Mouse (Mus musculus) retina, adult 2 months (tissue): ENCODE data around the gene Pphln1.
A peak's percentile ranks its signal among the peaks of the same experiment; 100 is the strongest.

ENCODE experiments used
- DNase-seq: peaks from one replicate; pipeline ENCODE4 v3.0.0-alpha.2; 2012; ENCODE audit warnings: low read depth, low spot score

Pphln1 gene

DNA sequence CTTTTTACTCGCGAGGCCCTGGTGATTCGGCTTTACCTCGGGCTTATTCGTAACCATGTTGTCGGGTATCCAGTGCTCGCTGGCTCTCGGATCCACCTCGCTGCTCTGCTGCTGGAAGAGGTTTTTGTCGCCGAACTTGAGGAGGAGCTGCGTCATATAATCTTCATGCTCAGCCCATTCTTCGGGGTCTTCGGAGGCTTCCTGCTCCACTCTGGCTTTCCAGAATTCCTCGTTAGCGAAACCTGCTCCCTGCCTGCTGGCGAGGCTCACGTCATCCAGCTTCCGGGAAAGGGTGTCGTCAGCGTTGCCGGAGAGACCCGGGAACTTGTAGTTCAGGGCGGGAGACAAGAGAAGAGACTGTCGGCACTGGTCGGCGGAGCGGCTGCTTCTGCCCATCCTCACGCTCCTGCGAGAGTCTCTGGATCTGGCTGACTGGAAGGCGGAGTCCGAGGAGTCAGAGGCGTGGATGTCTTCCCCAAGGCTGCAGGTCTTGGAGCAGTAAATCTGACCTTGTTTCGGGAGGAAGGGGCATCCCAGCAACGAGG is 105.1 kb downstream of the Pphln1 start:
- DNase-seq = no peak

DNA sequence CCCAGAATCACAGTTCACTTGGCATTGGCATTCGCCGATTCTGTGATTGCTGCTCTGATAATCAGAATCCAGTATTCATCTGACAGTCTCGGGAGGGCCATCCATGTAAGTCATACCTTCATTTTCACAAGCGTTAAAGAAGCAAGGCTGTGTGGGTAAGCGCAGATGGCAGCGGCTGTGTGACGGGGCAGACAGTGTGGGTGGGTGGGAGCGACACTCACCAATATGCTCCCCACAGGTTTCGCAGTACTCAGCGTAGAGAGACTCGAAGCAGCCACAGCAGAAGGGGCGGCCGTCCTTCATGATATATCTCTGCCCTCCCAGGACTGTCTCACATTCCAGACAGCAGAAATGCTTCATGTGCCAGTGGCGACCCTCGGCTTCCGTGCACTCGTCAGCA is 106.7 kb downstream of the Pphln1 start:
- DNase-seq = no peak

DNA sequence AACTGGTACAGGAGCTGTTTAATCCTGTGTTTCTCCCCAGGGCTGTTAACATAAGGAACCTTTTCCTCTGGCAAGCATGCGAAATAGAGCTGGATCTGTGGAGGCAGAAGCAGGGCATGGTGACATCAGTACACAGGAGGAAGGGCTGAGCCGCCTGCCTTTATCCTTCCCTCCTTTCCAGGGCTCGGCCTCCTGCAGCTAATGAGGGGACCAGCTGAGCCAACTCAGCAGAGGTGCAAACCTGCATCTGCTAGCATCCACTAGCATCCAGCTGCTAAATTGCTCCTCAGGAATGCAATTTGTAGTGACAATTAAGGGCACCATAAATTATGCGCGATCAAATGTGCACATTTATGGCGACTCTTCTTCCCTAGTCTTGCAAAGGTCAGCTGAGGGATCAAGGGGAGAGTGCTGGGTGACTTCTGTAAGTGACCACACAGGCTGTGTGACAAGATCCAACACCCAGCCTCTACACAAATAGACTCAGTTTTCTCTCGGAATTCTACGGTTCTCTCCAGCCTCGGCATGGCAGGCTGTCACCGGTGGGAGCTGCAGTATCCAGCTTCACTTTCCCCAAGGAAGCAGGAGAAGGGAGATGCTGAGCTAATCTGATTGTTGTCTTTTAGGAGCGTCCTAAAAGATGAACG is 112.7 kb downstream of the Pphln1 start:
- DNase-seq = no peak

DNA sequence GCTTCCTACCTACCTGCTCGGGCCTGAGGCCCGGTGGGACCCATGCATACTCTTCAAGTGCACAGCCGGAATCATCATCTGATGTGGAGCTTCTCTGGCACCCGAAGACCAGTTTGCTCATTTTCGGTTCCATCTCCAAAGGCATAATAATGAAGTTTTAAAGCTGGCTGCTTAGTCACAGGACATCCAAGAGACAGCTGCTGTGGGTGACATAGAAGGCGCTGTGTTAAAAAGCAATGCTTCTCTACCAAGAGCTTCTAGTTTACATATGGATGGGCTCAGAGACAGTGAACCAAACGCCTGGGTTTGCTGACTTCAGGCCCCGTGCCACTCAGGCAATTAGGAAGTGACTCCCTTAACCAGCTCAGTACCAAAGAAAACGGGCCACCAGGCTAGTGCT is 114.3 kb downstream of the Pphln1 start:
- no peak for DNase-seq

DNA sequence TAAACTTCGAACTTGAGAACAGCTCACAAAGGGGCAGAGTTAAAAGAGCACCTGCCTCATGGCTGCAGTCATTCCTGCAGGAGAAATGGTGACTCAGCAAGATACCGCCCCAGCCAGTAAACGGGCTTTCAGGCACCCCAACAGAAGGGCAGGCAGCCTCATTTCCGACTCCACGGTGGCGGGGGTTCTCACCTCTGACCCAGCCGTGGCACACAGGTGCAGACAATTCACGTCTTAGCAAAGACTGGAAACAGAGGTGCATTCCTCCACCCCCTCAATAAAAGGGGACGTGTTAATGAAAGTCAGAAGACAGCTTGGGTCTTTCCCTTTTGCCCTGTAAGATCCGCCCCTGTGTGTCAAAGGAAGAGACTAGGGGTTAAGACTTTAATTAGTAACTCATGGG is 115.8 kb downstream of the Pphln1 start:
- no peak for DNase-seq

DNA sequence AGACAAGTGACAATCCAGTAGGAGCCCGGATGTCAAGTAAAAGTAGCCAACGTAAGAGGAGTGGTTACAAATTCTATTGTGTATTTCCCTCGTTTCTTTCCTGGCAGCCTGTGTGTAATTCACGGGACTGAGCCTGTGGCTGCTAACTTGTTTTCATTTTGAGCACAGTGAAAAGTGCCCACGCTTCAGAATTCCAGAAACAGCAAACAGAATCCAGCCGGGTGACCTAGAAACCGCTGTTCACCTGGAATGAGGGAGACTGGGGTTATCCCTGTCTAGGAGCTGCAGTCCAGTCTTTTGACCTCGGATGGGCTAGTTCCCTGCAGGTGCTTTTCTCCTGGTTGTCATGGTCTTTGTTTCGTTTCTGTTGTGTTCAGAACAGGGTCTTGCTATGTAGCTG is 117.2 kb downstream of the Pphln1 start:
- no peak for DNase-seq

DNA sequence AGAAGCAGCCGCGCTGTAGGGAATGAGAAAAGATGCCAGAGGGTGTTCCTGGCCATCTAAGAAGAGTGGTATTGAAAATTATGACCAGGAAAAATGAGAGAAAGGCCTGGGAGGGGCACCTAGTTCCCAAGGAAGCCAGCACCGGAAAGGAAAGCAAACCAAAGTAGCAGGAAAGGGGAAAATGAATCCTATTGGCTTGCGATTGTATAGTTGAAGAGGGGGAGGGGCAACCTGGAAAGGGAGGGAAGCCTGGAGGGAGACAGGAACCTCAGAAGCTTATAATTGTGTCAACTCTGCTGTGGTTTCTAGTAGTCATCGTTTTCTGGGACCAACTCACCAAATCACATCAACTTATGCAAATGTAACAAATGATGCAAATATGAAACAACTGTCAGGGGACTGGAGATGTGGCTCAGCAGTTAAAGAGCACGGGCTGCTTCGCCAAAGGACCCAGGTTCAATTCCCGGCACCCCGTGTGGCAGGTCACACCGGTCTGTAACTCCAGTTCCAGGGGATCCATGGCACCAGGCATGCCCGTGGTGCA is 118.9 kb downstream of the Pphln1 start:
- no peak for DNase-seq

DNA sequence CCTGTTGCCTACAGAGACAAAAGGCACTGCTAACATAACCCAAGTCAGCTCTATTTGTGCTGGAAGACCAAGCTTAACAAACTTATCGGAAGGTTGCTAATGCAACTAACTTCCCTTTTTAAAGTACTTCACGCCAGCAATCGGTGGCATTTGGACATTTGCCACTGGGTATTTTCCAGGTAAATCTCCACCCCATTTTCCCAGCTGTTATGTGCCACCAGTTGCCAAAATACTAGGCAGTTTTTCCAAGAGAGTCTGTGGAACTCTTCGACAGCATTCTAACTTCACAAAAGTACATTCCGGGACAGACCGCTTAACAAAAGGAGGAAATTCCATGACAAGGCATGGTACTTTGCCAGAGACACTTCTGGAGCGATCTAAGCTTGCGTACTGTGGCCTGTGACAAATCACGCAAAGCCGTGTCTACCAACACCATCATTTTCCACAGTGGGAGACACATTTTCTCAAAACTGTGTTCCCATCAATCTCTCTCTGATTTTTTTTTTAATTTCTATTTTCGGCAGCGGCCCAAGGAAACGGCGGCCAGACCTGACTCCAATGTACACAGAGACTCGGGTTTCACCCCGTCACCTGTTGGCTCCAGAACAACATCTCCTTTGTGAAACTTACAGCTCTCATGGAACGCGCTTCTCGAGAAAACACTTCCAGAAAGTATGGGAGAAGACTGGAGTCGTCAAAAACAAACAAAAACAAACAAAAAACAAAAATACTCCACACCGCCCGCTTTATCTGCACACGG is 120.2 kb downstream of the Pphln1 start:
- no peak for DNase-seq

DNA sequence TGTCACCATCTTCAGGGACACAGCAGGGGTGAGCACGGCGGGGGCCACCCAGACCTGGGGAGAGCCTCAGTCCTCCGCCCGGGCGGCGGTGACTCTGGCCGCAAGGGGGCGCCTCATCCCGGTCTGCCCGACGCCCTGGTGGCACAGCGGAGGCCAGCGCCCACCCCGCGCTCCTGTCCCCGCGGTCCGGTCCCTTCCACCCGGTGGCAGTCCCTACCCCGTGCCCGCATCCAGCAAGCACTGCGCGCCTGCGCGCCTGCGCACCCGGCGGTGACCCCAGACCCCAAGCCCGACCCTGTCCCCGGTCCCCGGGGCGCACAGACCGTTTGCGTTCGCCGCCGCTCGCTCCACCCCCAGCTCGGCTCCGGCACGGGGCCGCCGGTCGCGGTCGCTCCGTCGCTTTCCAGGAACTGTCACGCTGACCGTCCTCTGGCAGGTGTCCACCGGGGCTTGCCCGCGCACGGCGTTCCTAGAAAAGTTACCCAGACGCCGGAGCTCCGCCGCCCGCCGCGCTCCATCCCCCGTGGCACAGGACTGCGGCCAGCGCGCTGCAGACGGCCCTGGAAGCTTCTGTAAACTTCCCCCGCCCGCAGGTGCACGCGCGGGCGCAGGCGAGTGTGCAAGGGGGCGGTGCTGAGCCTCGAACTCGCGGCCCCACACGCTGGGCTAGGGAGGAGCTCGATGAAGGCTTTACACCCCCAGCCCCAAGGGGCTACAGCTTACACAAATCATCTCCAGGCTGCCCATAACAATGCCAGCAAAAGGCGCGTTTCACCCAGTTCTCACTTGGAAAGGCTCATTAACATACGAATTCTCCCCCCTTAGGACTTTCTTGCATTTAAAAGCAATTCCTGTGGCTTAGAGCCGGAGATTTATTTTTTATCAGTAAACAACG is 121.0 kb downstream of the Pphln1 start:
- peak; percentile 63 for DNase-seq

DNA sequence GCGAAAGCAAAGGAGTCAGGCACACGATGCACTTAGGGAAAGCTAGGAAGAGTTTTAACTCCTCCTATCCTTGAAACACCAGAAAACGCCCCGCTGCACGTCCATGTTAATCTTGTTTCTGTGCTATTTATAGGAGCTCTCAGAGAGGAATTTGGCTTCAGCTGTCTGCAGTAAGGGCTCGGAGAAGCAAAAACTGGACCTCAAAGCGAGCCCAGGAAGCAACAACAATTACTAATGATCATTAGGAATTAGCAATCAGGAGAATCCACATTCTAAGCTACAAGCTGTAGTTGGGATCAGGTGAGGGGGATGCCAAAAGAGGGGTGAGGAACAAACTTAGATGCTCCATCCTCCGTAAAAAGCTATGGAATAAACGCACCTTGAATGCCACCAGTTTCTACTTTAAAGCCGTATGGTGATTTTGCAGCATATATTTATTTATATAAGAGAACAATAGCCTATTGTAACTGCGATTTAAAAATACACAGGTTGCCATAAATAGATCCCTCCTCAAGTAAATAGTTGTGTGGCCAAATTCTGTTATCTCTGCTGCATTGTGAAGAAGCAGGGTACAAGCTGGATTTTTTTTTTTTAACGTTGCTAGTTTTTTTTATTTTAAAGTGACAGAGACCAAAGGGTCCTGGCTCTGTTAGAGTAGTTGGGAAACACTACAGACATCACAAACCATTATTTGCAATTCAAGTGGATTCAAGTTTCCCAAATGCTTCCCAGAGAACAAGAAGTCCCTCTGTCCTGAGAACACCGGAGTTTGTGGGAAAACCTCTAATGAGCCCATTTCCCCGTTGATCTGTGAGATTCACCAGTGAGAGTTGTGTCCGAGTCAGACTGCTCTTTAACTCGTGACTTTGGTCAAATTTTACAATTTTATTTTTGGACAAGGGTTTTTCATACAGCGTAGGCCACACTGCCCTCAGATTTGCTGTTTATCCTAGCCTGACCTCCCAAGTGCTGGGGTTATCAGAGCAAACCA is 122.0 kb downstream of the Pphln1 start:
- DNase-seq = peak; percentile 62

DNA sequence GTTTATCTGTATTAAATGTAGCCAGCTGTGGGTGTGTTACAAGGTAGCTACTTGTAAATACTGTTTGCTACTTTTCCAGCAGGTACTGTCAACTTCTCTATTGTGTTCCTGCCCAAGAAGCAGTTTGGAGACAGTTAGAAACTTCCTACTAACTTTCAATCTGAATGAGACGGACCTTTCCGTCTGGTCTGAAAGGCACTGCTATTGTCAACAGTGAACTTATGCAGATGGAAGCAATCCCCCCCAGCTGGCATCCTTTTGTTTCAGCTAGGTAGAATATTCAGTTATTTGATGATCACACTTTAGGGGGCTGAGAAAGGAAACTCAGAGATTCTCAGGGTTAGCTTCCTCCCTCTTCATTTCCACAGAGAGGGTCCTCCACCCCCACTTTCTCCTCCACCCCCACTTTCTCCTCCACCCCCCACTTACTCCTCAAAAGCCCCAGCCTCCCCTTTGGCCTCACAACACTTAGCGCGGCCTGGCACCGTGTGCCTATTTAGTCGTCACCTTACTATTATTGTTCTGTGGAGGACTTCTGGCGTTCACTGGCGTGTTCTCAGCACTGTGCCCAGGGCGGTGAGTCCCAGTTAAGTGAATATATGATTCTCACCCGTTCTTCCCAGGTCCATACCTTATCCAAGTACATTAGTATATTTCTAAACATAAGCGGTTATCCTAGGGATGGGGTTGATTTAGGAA is 123.1 kb downstream of the Pphln1 start:
- DNase-seq = no peak

DNA sequence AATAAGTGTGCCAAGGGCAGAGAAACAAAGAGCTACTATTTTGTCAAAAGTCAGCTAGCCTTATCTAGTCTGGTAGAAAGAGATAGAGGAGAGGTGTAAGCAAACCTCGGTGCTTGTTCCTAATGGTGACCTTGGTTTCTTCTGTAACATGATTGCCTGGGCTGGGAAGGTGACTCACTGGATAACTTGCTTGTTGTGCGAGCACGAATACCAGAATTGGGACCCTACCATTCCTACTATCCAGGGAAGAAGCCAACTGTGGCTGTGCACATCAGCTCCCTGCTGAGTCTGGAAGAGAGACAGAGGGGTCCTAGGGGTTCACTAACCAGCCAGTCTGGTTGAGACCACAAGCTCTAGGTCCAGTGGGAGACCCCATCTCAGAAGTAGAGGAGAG is 123.6 kb downstream of the Pphln1 start:
- DNase-seq = no peak

DNA sequence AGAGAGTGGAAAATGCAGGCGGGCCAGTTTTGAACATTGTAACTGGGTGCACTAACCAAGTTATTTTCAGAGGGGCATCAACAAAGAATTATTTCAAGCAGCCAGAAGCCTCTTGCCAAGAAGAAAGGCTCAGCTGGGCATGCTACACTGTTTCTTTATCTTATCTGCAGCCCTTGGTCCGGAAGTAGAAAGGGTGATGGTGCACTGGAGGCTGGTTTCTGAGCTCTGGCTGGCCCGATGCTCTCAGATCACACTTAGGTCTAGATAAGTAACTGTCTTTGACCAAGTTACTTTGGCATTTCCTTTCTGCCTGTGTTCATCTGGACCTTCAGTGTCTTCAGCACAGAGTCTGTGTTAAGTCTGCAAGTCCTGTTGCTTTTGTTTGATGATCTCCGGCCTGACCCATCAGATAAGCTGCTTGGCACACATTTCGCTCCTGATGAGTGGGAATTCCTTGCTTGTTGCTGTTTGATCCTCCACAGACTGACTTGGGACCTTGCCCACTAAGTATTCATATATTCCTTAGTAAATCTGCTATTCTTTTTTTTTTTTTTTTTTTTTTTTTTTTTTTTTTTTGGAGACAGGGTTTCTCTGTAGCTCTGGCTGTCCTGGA is 127.3 kb downstream of the Pphln1 start:
- DNase-seq = no peak

DNA sequence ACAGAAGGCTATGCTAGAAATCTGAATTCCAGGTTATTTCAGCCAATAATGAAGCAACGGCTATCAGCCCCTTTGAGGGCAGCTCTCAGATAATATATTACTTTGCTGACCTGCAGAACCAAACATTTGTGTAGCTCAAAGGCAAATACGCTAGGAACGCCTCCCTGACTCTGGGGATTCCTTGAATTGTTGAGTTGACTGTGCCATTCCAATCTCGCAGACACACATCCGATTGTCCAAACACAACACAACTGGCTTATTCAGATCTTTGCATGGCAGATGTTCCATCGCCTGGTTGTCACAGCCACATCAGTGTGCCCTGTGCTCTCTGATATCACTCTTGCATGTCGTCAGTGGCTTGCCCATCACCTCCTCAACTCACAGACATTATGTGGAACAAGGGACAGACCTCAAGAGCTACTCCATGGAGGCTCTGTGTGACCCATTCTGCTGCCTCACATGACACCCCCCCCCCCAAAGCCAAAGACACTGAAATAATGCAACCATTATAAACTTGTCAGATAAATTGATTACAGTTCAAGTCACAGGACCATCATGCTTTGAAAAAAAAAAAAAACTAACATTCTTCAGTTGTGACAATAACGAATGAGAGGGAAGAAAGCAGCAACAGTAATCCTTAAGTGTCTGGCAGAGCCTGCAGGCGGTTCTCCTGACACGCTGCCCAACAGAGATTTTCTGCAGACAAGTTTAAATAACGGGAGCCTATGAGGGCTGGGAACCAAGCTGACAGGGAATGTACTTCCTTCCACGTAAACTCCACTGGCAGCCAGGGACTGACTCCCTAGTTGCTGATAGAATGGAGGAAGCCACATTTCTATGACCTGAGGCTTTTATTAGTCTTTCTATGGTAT is 131.9 kb downstream of the Pphln1 start:
- DNase-seq = no peak

DNA sequence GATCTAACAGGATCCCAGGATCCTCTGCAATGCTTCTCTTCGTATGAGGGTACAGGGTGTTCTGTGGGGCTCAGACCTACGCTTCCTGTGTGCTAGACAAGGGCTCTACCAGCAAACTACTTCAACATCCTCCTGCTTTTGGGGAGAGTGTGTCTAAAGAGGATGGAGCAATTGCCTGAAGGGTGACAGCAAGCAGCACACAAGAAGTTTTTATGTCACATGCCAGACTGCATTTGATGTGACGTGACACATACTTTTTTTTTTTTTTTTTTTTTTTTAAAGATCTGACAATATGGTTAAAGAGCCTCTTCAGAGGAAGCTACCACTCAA is 132.5 kb downstream of the Pphln1 start:
- DNase-seq = no peak

DNA sequence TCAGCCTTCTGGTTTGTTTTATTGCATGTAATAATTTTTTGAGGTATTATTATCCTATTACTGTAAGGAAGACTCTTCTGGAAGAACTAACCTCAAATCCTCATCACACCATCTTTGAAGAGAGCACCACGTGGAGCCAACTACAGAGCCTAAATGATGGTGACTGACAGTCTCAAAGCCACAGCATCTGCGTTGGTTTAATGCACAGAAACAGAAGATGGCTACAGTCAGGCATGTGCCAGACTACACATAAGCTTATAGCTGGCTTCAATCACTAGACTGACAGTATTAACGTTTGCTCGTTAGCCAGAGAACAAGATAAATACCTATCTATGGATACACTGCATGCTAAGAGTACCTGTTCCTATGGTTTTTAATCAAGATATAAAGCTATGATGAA is 138.0 kb downstream of the Pphln1 start:
- no peak for DNase-seq

DNA sequence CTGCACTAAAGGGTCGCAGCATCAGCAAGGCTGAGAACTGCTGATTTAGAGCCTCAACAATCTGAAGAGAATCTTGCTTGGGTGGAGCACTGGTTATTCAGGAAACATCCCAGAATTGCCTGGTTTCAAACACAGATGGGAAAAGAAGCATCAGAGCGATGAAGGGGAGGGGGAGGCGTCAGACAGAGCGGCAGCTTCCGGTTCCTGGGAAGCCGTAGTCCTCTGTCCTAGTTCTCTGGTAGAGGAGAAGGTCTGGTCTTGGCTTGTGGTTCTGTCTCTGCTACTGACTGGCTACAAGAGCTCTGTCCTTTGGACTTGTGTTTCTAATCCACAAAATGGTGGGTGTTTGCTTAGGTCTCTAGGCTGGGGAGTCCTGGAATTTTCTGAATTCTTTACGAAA is 139.6 kb downstream of the Pphln1 start:
- no peak for DNase-seq

DNA sequence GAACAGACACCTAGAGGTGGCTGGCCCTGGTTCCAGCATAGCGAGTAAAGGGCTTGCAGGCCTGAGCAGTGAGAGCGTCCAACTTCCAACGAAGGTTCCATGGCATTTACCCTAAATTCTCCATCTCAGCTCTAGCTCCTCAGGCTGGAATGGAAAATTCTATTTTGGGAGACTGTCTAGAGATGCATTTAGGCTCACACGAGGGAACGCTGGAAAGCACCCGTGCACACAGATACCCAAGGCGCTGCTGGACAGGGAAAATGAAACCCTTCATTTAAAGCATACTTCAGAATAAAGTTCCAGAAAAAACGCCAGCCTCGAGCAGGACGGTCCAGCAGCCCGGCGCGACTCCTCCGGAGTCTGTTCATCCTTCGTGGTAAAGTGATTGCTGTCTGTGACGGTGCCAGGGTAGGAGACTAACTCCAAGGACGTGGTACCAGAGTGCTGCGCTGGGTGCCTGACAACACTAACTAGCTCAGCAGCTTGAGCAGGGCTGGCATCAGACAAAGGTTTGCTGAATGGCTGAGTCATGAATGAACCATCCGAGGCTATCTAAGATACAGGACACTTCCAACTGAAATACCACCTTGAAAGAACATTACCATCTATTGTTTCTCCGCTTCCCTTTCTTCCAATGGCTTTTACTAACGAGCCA is 140.5 kb downstream of the Pphln1 start:
- no peak for DNase-seq
